Mouse (Mus musculus) C2C12 (cell line): Measurements from ENCODE around the gene Gm10053. TPM values are rescaled to one million over a fixed set of nuclear protein-coding genes. Genes with fewer than 3 reads are reported as not detected.

Experiments used
- H3K27me3 ChIP-seq: one replicate; pipeline ENCODE4 v1.6.1; 2011; ENCODE audit not compliant: control insufficient read depth, insufficient read depth, insufficient read length
- H3K36me3 ChIP-seq: one replicate; pipeline ENCODE4 v1.6.1; 2011; ENCODE audit not compliant: control insufficient read depth, insufficient read depth
- H3K4me3 ChIP-seq: one replicate; pipeline ENCODE4 v1.5.1; 2011; ENCODE audit warnings: mild to moderate bottlenecking, control low read depth; ENCODE audit not compliant: poor library complexity, insufficient read depth, severe bottlenecking
- H3K79me2 ChIP-seq: one replicate; pipeline ENCODE4 v1.6.1; 2011; ENCODE audit not compliant: control insufficient read depth, insufficient read depth
- H3K79me3 ChIP-seq: one replicate; pipeline ENCODE4 v1.6.1; 2011; ENCODE audit warnings: low read depth, control low read depth
- H3ac ChIP-seq: one replicate; pipeline ENCODE3; 2011; ENCODE audit warnings: low read depth; ENCODE audit not compliant: control insufficient read depth, insufficient read length
- CEBPB ChIP-seq: IDR thresholded peaks from one replicate; pipeline ENCODE4 v1.6.1; 2011; ENCODE audit warnings: low read depth, mild to moderate bottlenecking, control low read depth, moderate library complexity
- CTCF ChIP-seq: IDR thresholded peaks from one replicate; pipeline ENCODE4 v1.5.1; 2011; ENCODE audit not compliant: control insufficient read depth, insufficient read depth, insufficient read length
- FOSL1 ChIP-seq: IDR thresholded peaks from one replicate; pipeline ENCODE4 v1.8.0; 2011; ENCODE audit warnings: mild to moderate bottlenecking, low read length; ENCODE audit not compliant: poor library complexity, insufficient read depth, severe bottlenecking
- MAX ChIP-seq: IDR thresholded peaks from one replicate; pipeline ENCODE4 v1.6.1; 2011; ENCODE audit warnings: mild to moderate bottlenecking, control low read depth
- MYOD1 ChIP-seq: IDR thresholded peaks from one replicate; pipeline ENCODE4 v1.6.1; 2011; ENCODE audit warnings: low read depth; ENCODE audit not compliant: control insufficient read depth, insufficient read length
- MYOG ChIP-seq: IDR thresholded peaks from one replicate; pipeline ENCODE4 v1.6.1; 2011; ENCODE audit not compliant: control insufficient read depth, insufficient read length; ENCODE audit errors: extremely low read depth
- USF1 ChIP-seq: IDR thresholded peaks from one replicate; pipeline ENCODE4 v1.6.1; 2011; ENCODE audit warnings: low read depth, mild to moderate bottlenecking, control low read depth, moderate library complexity
- polyA plus RNA-seq: library from polyadenylated mRNA; unstranded; fragments of >200 nt; fragmentation: generic; extraction: Trizol; gene quantifications from one replicate; pipeline ENCODE4 v1.2.1, GENCODE M21; 2012; ENCODE audit warnings: missing spikeins

The Gm10053 gene
- polyA plus RNA-seq, 1 experiment, result 207 TPM

- Histone ChIP-seq H3K27me3 (peaks cover 36% of the 10 kb centered on the region), H3K36me3 (no peaks in the 10 kb centered on the region), H3K79me3 (no peaks in the 10 kb centered on the region), H3K4me3 (no peak overlapping the region), H3K79me2 (no peaks in the 10 kb centered on the region), H3ac (no peak overlapping the region)
- TF ChIP-seq CTCF (no peak), CEBPB (no peak), USF1 (no peak), MYOG (no peak), FOSL1 (no peak), MYOD1 (no peak), MAX (no peak)
These were observed 27.3 kb downstream of the Gm10053 start for GRCm38 (mm10) chr19:24902821-24903220.

DNA sequence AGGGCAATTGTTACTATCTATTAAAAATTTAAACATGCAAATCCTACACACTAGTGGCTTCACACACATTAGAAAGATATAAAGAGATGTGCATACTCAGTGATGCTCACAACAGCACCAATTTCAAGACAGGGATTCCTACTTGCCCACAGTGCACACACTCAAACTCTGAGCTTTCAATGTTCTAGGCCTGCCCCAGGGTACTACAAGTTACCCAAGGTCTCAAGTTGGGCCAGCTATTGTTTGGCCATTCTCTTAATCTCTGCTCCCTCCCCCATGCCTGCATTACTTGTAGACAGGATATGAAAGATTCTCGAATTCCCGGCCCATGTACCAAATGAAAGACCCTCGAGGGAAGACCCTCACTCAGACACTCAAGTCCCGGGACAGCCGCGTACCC is 32.2 kb downstream of the Gm10053 start:
- TF ChIP-seq CEBPB (no peak), CTCF (no peak), MAX (no peak), FOSL1 (no peak), MYOD1 (no peak), MYOG (no peak), USF1 (no peak)
- Histone ChIP-seq H3K27me3 (no peaks in the 10 kb centered on the region), H3K4me3 (no peak overlapping the region), H3K36me3 (no peaks in the 10 kb centered on the region), H3ac (no peak overlapping the region), H3K79me2 (no peaks in the 10 kb centered on the region), H3K79me3 (no peaks in the 10 kb centered on the region)

DNA sequence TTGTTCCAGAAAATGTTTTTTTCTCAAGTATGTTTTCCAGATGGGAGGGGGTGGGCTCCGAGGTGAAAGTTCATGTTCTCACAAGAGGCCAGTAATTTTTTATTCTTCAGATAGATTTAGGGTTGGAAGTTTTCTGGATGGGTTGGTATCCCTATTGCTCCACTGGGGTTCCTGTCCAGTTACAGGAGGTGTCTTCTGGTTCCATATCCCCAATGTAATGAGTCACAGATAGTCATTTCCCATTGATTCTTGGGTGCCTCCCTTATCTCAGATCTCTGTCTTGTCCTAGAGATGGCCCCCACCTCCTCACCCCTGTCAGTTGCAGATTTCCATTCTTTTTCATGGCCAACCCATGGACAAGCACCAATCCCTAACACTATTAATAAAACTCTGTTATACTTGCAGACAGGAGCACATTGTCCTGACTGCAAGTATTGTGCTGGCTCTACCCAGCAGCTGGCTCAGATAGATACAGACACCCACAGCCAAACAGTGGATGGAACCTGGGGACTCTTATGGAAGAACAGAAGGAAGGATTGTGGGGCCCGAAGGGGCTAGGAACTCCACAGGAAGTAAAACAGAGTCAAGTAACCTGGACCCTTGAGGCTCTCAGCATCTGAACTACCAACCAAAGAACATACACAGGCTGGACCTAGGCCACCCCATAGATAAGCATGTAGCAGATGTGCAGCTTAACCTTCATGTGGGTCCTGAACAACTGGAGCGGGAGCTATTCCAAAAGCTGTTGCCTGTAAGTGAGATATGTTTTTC is 33.1 kb downstream of the Gm10053 start:
- H3K36me3 ChIP-seq, result no peaks in the 10 kb centered on the region
- no peaks in the 10 kb centered on the region for H3K27me3 ChIP-seq
- H3K79me2 ChIP-seq, result no peaks in the 10 kb centered on the region
- TF ChIP-seq USF1, result no peak
- H3K79me3 ChIP-seq, result no peaks in the 10 kb centered on the region
- no peak overlapping the region for H3ac ChIP-seq
- no peak overlapping the region for H3K4me3 ChIP-seq

GRCm38 (mm10) chr19:24920866-24921265 is 45.4 kb downstream of the Gm10053 start:
- TF ChIP-seq CEBPB (no peak), MYOD1 (no peak), MYOG (no peak), FOSL1 (no peak), CTCF (no peak), MAX (no peak), USF1 (no peak)

More at GRCm38 (mm10) chr19:24920866-24921265, 45.4 kb downstream of the Gm10053 start:
- Histone ChIP-seq H3K36me3 (peaks cover 18% of the 10 kb centered on the region), H3K4me3 (no peak overlapping the region), H3K27me3 (no peaks in the 10 kb centered on the region), H3K79me2 (no peaks in the 10 kb centered on the region), H3ac (no peak overlapping the region), H3K79me3 (no peaks in the 10 kb centered on the region)

Other genes starting within 250 kb of the Gm10053 start
- gene Tmem252, start 201.7 kb upstream of the Gm10053 start, polyA plus RNA-seq, result under 0.01 TPM
- 0.05 TPM for gene Pgm5, start 13.8 kb upstream of the Gm10053 start, polyA plus RNA-seq
- gene Foxd4, start 25.5 kb downstream of the Gm10053 start, polyA plus RNA-seq, result not detected
- gene Cbwd1, start 85.9 kb downstream of the Gm10053 start, polyA plus RNA-seq, result 10.4 TPM
- 8.2 TPM for gene Dock8, start 123.8 kb downstream of the Gm10053 start, polyA plus RNA-seq